Mouse (Mus musculus): ENCODE data around the gene Gm11042. TPM values are rescaled to one million over a fixed set of nuclear protein-coding genes. Genes with fewer than 3 reads are reported as not detected.

The Gm11042 gene
- polyA plus RNA-seq, 1 experiment from 2014 or later, result not detected

- no peak for ATAC-seq (ENCODE audit: low FRiP score, low TSS enrichment)
- Histone ChIP-seq H3K4me3 (ENCODE audit: low read depth, low read length) (no peak overlapping the region), H3K36me3 (ENCODE audit: control insufficient read depth, insufficient read depth, low read length) (no peaks in the 10 kb centered on the region), H3K4me1 (replicated peaks; ENCODE audit: control insufficient read depth, insufficient read depth) (no peaks in the 10 kb centered on the region), H3K4me2 (replicated peaks; ENCODE audit: low read depth) (no peak overlapping the region), H3K27ac (replicated peaks) (no peak overlapping the region), H3K27me3 (ENCODE audit: control insufficient read depth, insufficient read depth, low read length) (no peaks in the 10 kb centered on the region), H3K9me3 (ENCODE audit: control insufficient read depth, low read length) (no peaks in the 10 kb centered on the region), H3K9ac (ENCODE audit: low read length) (no peak overlapping the region)
- no peak for DNase-seq (ENCODE audit: low spot score)
- WGBS, result 87% methylated on average over 5 of the region's 5 CpGs
- TF ChIP-seq CTCF (IDR thresholded peaks at IDR 0.05; ENCODE audit: low read depth) (no peak), EP300 (optimal IDR thresholded peaks at IDR 0.05) (no peak)
Measured at GRCm38 (mm10) chr12:74321981-74322380, 5.8 kb upstream of the Gm11042 start.

DNA sequence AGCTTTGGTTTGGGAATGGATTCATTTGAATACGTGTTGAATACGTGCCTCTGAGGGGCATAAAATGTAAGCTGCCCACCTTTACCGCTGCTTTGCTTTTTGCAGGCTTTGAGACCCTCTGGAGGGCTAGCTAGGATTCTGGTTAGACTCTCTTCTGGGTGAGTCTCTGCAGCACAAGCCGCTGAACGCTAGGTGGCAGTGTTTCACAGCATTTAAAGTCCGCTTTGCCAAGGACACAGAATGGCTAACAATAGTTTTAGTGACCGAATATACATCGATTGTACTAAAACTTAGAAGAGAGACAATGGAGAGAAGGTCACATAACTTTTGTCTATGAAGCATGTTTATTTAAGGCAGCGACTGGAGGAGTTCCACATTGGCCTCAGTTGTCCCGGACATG is 4.1 kb upstream of the Gm11042 start:
- no peak overlapping the region for H3K9ac ChIP-seq (ENCODE audit: low read length)
- no peaks in the 10 kb centered on the region for H3K36me3 ChIP-seq (ENCODE audit: control insufficient read depth, insufficient read depth, low read length)
- no peak overlapping the region for H3K27ac ChIP-seq (replicated peaks)
- DNase-seq (ENCODE audit: low spot score), result peak; percentile 66
- no peak overlapping the region for H3K4me2 ChIP-seq (replicated peaks; ENCODE audit: low read depth)
- H3K9me3 ChIP-seq (ENCODE audit: control insufficient read depth, low read length), result no peaks in the 10 kb centered on the region
- H3K4me1 ChIP-seq (replicated peaks; ENCODE audit: control insufficient read depth, insufficient read depth), result no peaks in the 10 kb centered on the region
- TF ChIP-seq EP300 (optimal IDR thresholded peaks at IDR 0.05) (no peak), CTCF (IDR thresholded peaks at IDR 0.05; ENCODE audit: low read depth) (peak; percentile 94)
- ATAC-seq (ENCODE audit: low FRiP score, low TSS enrichment), result no peak
- no peaks in the 10 kb centered on the region for H3K27me3 ChIP-seq (ENCODE audit: control insufficient read depth, insufficient read depth, low read length)
- 9% methylated on average over 10 of the region's 10 CpGs for WGBS
- H3K4me3 ChIP-seq (ENCODE audit: low read depth, low read length), result no peak overlapping the region

DNA sequence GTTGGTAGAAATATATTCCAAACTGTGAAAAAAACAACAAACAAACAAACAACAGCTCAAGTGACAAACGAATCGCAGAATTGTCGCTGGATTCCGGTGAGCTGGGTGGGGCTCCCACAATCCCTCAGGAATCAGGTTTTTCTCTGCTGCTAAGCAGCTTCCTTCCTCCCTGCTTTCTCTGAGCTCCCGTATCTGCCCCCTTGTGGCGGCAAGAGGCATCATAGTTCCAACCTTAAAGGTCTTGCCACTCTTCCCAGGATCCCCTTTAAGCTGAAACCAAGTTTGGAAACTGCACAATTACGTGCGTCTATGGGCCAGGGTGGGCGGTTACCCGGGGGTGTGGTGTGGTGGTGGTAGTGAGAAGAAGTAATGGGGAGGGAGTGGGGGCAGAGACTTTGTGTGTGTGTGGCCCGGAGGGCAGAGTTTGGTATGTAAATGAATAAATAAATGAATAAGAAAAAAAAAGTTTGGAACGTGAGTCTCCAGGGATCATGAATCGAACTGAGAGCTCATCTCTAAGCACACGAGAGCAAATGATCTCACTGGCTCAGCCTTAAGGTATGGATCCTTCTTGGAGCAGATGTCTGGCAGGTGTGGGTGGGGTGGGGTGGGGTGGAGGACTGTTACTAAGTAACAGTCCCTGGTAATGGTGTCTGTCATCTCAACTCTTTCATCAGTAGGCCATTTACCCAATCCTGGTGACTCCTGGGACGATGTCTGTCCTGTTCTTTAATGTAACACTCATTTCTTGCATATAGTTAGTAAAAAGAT is 980 bp upstream of the Gm11042 start:
- TF ChIP-seq EP300 (optimal IDR thresholded peaks at IDR 0.05), result no peak
- TF ChIP-seq CTCF (IDR thresholded peaks at IDR 0.05; ENCODE audit: low read depth), result peak; percentile 96
- Histone ChIP-seq H3K9me3 (ENCODE audit: control insufficient read depth, low read length) (no peaks in the 10 kb centered on the region), H3K4me2 (replicated peaks; ENCODE audit: low read depth) (peak overlapping the region; percentile 59), H3K4me1 (replicated peaks; ENCODE audit: control insufficient read depth, insufficient read depth) (no peaks in the 10 kb centered on the region), H3K36me3 (ENCODE audit: control insufficient read depth, insufficient read depth, low read length) (no peaks in the 10 kb centered on the region), H3K27ac (replicated peaks) (0 out of 2 replicates have a peak overlapping the region, but pooled peaks have one; percentile 30), H3K9ac (ENCODE audit: low read length) (peak overlapping the region; percentile 59), H3K4me3 (ENCODE audit: low read depth, low read length) (peak overlapping the region; percentile 49), H3K27me3 (ENCODE audit: control insufficient read depth, insufficient read depth, low read length) (no peaks in the 10 kb centered on the region)
- DNase-seq (ENCODE audit: low spot score), result peak; percentile 85
- 10% methylated on average over 15 of the region's 15 CpGs for WGBS
- peak; percentile 86 for ATAC-seq (ENCODE audit: low FRiP score, low TSS enrichment)

- TF ChIP-seq EP300 (optimal IDR thresholded peaks at IDR 0.05) (no peak), CTCF (IDR thresholded peaks at IDR 0.05; ENCODE audit: low read depth) (no peak)
- no peak for ATAC-seq (ENCODE audit: low FRiP score, low TSS enrichment)
- Histone ChIP-seq H3K9ac (ENCODE audit: low read length) (no peak overlapping the region), H3K4me3 (ENCODE audit: low read depth, low read length) (no peak overlapping the region), H3K4me2 (replicated peaks; ENCODE audit: low read depth) (no peak overlapping the region), H3K4me1 (replicated peaks; ENCODE audit: control insufficient read depth, insufficient read depth) (no peaks in the 10 kb centered on the region), H3K9me3 (ENCODE audit: control insufficient read depth, low read length) (no peaks in the 10 kb centered on the region), H3K27me3 (ENCODE audit: control insufficient read depth, insufficient read depth, low read length) (no peaks in the 10 kb centered on the region), H3K27ac (replicated peaks) (no peak overlapping the region), H3K36me3 (ENCODE audit: control insufficient read depth, insufficient read depth, low read length) (no peaks in the 10 kb centered on the region)
- DNase-seq (ENCODE audit: low spot score), result no peak
- 52% methylated on average over 2 of the region's 2 CpGs for WGBS
Measured at GRCm38 (mm10) chr12:74315221-74315620, 973 bp downstream of the Gm11042 start.

- Histone ChIP-seq H3K27ac (replicated peaks) (no peak overlapping the region), H3K4me3 (ENCODE audit: low read depth, low read length) (no peak overlapping the region), H3K27me3 (ENCODE audit: control insufficient read depth, insufficient read depth, low read length) (no peaks in the 10 kb centered on the region), H3K9ac (ENCODE audit: low read length) (no peak overlapping the region), H3K4me2 (replicated peaks; ENCODE audit: low read depth) (no peak overlapping the region), H3K9me3 (ENCODE audit: control insufficient read depth, low read length) (no peaks in the 10 kb centered on the region), H3K4me1 (replicated peaks; ENCODE audit: control insufficient read depth, insufficient read depth) (no peaks in the 10 kb centered on the region), H3K36me3 (ENCODE audit: control insufficient read depth, insufficient read depth, low read length) (no peaks in the 10 kb centered on the region)
- DNase-seq (ENCODE audit: low spot score) (no peak), ATAC-seq (ENCODE audit: low FRiP score, low TSS enrichment) (no peak)
- TF ChIP-seq EP300 (optimal IDR thresholded peaks at IDR 0.05) (no peak), CTCF (IDR thresholded peaks at IDR 0.05; ENCODE audit: low read depth) (no peak)
- WGBS, result 89% methylated on average over 3 of the region's 3 CpGs
Measured at GRCm38 (mm10) chr12:74312611-74313010, 3.6 kb downstream of the Gm11042 start.
